Mouse (Mus musculus) left cerebral cortex, postnatal 25 days (tissue): ENCODE measurements at regions not wholly inside any gene's neighbourhood (a gene's known extent, or its start where the extent isn't known, plus 50 kb on each side); places are given as distances from the start of the nearest gene placed in this dataset.

Experiments used
- DNase-seq, 2 experiments: peaks; one replicate each; pipeline ENCODE4 v3.0.0; 2022; ENCODE audit warnings: low spot score in 2 of 2, mixed read lengths in 1 of 2
- intact Hi-C: fragments of 180-260 bp; cut with DNase I; formaldehyde crosslinking; loops from one replicate; pipeline ENCODE4 v1.15.1; 2025

- intact Hi-C loops, result no loop called here
Measured at GRCm38 (mm10) chr13:115475861-115476260, 374.1 kb upstream of the Itga1 start.

GRCm38 (mm10) chr13:115465689-115466088, 363.9 kb upstream of the Itga1 start:
- intact Hi-C loops, result no loop called here
- no peak for DNase-seq

More at GRCm38 (mm10) chr13:115475861-115476260, 374.1 kb upstream of the Itga1 start:
- DNase-seq, result no peak

GRCm38 (mm10) chr13:115451244-115451643, 349.5 kb upstream of the Itga1 start:
- intact Hi-C loops, result loop anchor here (2.0 kb wide), 1 partner anchor 1262 kb away; no protein-coding TSS in a partner anchor
- no peak for DNase-seq

- no peak for DNase-seq
- intact Hi-C loops, result no loop called here
Measured at GRCm38 (mm10) chr13:115427091-115428033, 325.6 kb upstream of the Itga1 start.

GRCm38 (mm10) chr13:115425610-115426562, 324.1 kb upstream of the Itga1 start:
- DNase-seq, result no peak
- intact Hi-C loops, result no loop called here

- intact Hi-C loops, result no loop called here
Measured at GRCm38 (mm10) chr13:115423761-115424160, 322.0 kb upstream of the Itga1 start.

GRCm38 (mm10) chr13:115421483-115421882, 319.7 kb upstream of the Itga1 start:
- intact Hi-C loops, result no loop called here
- no peak for DNase-seq

More at GRCm38 (mm10) chr13:115423761-115424160, 322.0 kb upstream of the Itga1 start:
- no peak for DNase-seq

GRCm38 (mm10) chr13:115417829-115418228, 316.1 kb upstream of the Itga1 start:
- DNase-seq, result no peak
- intact Hi-C loops, result no loop called here

GRCm38 (mm10) chr13:115413721-115414531, 312.2 kb upstream of the Itga1 start:
- intact Hi-C loops, result no loop called here

GRCm38 (mm10) chr13:115405916-115406315, 304.2 kb upstream of the Itga1 start:
- no peak for DNase-seq
- intact Hi-C loops, result no loop called here

More at GRCm38 (mm10) chr13:115413721-115414531, 312.2 kb upstream of the Itga1 start:
- DNase-seq, result no peak

- intact Hi-C loops, result no loop called here
Measured at GRCm38 (mm10) chr13:115400706-115401215, 299.0 kb upstream of the Itga1 start.

GRCm38 (mm10) chr13:115379682-115380081, 277.9 kb upstream of the Itga1 start:
- intact Hi-C loops, result no loop called here
- DNase-seq, result no peak

More at GRCm38 (mm10) chr13:115400706-115401215, 299.0 kb upstream of the Itga1 start:
- no peak for DNase-seq

GRCm38 (mm10) chr13:115376180-115376880, 274.6 kb upstream of the Itga1 start:
- intact Hi-C loops, result no loop called here
- DNase-seq, result no peak

- DNase-seq, result no peak
- intact Hi-C loops, result no loop called here
Measured at GRCm38 (mm10) chr13:115361457-115361856, 259.7 kb upstream of the Itga1 start.

GRCm38 (mm10) chr13:115347022-115347398, 245.2 kb upstream of the Itga1 start:
- DNase-seq, result no peak
- intact Hi-C loops, result no loop called here

- intact Hi-C loops, result no loop called here
Measured at GRCm38 (mm10) chr13:115346115-115347021, 244.6 kb upstream of the Itga1 start.

More at GRCm38 (mm10) chr13:115346115-115347021, 244.6 kb upstream of the Itga1 start:
- peak in 1 of 2 experiments; percentile 3 for DNase-seq
